Mouse (Mus musculus) liver (tissue): ENCODE results near the gene Bpifb4.

Experiments
- DNase-seq: peaks from one replicate; pipeline ENCODE4 v3.0.0-alpha.2; 2020; ENCODE audit warnings: mixed read lengths

Gene Bpifb4

DNA sequence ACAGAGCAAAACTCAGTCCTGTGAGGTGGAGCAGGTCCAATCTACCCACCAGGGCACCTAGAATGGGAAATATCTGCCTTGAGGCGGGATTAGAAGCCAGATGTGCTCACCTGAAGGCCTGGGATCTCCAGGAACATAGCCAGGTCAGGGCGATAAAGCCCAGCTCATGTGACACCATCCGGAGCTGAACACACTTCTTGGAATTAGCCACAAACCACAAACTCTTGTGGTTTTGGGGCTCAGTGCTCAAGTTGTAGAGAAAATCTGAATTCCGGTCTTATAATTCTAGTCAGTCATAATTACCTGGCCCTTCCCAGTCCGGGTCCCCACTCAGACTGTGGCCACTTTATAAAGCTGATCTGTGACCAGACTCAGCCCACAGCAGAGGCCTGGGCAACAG lies at the start of gene Bpifb4:
Bpifb4 (plus strand) TSS at position 370 of the 400 bp plus-strand sequence.
- no peak for DNase-seq

DNA sequence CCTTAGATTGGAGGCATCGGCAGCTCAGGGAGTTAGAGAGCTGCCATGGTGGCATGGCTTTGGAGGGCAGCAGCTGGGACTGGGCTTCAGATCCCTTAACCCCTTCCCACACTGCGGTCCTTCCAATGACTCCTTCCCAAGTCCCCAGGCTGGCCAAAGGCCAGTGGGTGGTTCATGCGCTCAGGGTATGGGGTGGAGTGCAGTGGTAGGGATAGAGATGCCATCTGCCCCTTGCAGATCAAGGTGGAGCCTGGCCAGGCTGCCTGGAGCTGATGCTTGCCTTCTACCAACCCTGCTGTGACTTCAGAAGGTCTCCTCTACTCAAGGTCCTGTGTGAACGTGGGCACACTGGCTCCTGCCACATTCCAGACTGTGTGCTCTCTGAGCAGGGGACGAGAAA lies 38.9 kb upstream of the Bpifb4 start:
- no peak for DNase-seq

- no peak for DNase-seq
Observed at GRCm38 (mm10) chr2:153900088-153900487, 37.9 kb upstream of the Bpifb4 start, which contains the start of gene Bpifb6. Bpifb6 (plus strand) TSS chr2:153900388.

GRCm38 (mm10) chr2:153902726-153903125 lies 35.3 kb upstream of the Bpifb4 start:
- no peak for DNase-seq

DNA sequence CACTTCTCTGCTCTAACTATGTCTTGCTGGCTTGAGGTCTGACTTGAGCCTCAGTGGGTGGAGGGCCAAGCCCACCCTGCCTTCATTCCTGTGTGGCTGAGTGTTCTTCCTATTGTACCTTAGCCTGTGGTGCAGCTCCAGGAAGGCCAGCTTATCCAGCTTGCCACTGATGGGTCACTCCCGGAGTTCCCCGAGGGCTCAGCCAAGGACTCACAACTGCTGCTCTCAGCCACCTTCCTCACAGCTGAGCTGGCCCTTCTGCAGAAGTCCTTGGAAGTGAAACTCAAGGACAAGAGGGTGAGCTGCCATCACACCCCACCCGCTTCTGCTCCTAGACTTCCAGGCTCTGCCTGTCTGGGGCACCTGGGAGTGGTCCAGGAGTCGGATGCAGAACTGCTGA lies 31.4 kb upstream of the Bpifb4 start:
- DNase-seq, result no peak

DNA sequence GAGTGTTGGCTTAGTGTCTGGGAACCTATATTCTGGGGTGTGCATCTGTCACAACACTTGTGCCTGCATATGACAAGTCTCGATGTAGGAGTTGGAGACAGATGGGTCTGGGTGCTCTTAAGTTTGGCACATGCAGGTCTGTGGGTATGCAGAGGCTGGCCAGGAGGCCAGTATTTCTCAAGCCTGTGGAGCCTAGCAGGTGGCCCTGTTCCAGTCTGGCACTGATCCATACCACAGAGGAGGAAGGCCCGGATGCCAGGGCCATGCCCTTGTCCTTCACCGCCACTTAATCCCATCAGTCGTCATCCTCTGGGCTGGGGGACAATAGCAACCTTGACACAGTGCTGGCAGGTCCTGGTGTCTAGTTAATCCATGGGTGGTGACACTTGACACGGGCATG lies 23.9 kb upstream of the Bpifb4 start:
- no peak for DNase-seq

GRCm38 (mm10) chr2:153917930-153918329 lies 20.1 kb upstream of the Bpifb4 start, which contains the start of gene Bpifb3:
Bpifb3 (plus strand) TSS chr2:153918230.
- DNase-seq, result no peak

- no peak for DNase-seq
Observed at GRCm38 (mm10) chr2:153921246-153921645, 16.8 kb upstream of the Bpifb4 start.

- DNase-seq, result peak; percentile 55
Observed at GRCm38 (mm10) chr2:153929871-153930413, 8.1 kb upstream of the Bpifb4 start.

GRCm38 (mm10) chr2:153931125-153931524 lies 6.9 kb upstream of the Bpifb4 start:
- DNase-seq, result no peak

DNA sequence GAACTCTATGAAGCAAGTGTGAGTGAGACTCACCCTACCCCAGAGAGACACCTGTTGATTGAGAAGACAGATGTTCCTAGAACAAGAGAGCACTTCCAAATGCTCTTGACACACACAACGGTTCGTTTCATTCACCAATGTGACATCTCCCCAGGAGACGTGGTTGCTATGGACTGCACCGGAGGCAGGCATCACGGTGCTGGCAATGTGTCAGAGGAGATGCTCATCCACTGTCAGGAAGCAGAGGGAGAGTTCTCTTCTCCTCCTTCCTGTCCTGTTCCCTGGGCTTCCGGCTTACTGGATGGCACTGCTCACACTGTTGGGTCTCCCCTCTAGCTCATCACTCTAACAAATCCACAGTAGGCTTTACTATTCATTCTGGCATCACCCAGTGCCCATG lies 4.7 kb upstream of the Bpifb4 start:
- no peak for DNase-seq

DNA sequence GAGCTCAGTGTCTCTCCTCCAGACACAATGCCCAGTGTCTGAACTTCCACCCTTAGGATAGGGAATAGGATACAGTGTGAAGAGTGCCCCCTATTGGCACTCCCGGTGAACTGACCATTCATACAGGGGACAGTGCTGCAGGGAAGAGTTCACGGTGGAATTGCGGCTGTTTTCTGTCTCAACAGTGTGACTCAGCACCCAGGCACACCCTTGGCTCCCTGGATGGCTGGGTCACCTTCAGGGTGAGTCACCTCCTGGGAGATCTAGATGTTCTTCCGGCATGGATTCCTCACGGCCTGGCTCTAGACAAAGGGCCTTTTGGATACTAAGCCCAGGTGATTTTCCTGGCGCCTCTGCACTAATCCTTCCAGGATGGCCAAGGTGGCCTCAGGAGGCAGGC lies 2.7 kb upstream of the Bpifb4 start:
- DNase-seq, result no peak

GRCm38 (mm10) chr2:153943537-153943936 lies 5.5 kb downstream of the Bpifb4 start:
- DNase-seq, result peak; percentile 47

DNA sequence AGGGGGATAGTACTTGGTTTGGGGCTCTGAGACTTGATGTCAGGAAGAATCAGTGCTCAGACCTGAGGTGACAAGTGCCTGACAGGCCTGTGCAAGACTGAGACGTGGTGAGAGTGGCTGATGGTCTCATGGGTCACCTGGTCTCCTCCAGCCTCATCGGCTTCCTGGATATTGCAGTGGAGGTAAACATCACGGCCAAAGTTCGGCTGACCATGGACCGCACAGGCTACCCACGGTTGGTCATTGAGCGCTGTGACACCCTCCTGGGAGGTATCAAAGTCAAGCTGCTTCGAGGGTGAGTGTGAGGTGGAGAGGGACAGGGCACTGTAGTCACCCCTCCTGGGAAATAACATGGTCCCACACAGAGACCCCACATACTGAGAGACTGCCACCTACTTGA lies 6.6 kb downstream of the Bpifb4 start:
- no peak for DNase-seq

DNA sequence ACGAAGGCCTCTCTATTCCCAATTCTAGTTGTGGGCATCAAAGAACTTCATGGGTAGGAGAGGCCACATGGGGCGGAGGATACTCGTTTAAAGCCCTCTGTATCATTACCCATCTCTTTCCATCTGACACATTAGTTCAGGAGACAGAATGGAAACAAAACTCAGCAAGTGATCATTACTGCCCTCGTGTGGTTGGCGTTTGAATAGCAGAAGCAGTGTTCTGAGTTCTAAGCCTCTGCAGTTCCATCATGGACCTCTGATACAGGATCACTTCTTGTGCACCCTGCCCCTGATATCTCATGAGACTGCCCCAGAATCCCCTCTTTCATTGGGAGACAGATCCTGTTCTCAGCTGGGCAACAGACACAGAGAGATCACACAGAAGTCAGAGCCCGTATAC lies 14.9 kb downstream of the Bpifb4 start:
- peak; percentile 48 for DNase-seq

GRCm38 (mm10) chr2:153953836-153954235 lies 15.8 kb downstream of the Bpifb4 start:
- DNase-seq, result peak; percentile 56

DNA sequence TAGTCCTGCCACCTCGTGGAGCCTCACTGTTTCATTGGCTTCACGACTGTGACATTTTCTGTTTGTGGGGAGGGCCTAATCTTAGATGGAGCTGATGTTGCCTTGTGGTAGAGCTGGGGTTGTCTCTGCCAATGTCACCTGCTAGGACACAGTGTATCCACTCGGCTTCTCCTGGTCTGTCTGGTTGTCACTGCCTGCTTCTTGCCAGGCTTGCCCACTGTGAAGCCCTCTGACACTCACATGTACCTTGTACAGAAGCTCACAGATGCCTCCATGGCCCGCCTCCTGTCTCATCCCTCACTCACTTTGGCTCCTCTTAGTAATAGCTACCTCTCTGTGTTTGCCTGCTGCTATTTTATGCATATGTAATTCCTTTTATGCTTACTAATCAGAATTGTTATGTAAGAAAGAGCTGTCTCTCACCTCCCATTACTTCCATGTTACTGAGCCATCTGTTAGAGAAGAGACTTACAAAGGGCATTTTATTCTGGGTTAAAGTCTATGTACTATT lies 24.9 kb downstream of the Bpifb4 start:
- DNase-seq, result no peak

DNA sequence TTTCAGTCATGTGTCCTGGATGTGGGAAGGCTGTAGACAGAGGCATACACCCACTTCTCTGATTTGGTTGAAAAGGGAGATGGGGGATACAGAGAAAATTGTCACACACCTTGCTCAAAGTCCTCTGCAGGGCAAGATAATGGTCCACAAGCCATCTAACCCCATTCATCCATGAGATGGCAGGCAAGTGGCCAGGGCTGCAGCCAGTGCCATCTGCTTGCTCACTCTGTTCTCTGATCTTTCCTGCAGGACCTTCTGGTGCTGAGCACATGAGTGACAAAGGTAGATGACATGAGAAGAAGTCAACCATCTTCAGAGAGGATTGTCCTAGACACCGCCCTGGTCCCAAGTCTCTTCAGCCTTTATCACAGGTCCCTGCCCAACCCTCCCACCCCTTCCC lies 25.3 kb downstream of the Bpifb4 start:
- DNase-seq, result no peak

GRCm38 (mm10) chr2:153970221-153970620 lies 32.2 kb downstream of the Bpifb4 start:
- no peak for DNase-seq

DNA sequence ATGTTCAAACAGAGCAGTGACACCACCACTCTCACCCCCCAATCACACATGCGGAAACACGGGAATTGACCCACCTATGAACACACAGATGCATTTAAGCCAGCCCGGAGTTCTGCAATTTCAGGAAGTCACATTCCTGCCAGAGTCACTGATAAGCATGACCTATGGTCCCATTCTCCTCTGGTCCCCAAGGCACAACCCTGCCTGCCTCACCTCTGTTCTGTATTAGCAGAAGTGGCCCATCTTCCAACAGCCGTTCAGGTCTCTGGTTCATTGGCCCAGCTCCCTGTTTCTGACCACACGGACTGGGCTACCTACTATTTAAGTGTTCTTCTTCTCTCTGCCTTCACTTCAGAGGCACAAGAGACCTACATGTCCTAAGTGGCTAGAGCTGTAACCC lies 36.6 kb downstream of the Bpifb4 start, which contains the start of gene Bpifa6:
Bpifa6 (plus strand) TSS at position 364 of the 400 bp plus-strand sequence.
- no peak for DNase-seq

DNA sequence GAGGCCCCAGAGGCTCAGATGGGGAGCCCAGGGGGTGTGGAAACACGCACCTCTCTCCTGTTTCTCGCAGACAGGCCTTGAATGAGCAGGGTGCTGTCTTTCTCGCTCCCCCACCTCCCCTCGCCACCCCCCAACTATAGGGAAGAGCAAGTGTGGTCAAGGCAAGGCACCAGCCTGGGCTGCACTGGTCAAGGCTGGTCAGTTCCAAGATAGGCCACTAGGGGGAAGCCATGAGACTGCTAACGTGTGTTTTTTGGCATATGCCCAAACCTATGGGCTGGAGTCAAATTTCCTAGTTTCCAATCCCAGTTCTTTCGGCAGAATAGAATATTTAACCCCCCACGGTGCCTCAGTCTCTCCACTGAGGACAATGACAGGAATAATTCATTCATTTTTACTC lies 57.8 kb downstream of the Bpifb4 start:
- peak; percentile 71 for DNase-seq

DNA sequence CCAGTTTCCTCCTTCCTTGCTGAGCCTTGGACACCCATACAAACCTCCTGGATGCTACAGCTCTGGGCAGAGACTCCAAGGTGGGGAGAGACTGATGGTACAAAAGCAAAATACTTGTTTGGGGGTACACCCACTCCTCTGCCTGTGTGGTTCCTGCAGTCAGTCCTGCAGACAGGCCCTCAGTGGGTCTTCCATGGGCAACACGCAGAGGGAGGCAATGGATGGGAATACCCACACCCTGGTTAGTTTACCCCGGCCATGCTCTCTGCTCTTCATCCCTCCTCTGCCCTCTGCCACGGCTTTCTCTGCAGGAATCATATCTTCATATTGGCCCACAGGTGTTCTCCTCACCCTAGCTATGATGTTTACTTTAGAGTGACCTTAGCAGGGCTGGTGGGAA lies 62.5 kb downstream of the Bpifb4 start:
- no peak for DNase-seq

- no peak for DNase-seq
Observed at GRCm38 (mm10) chr2:154001056-154001455, 63.0 kb downstream of the Bpifb4 start.

GRCm38 (mm10) chr2:154004456-154004855 lies 66.4 kb downstream of the Bpifb4 start:
- DNase-seq, result no peak

- no peak for DNase-seq
Observed at GRCm38 (mm10) chr2:154005094-154005493, 67.1 kb downstream of the Bpifb4 start.
